Mouse (Mus musculus) forebrain, embryonic 10.5 days (tissue): ENCODE measurements around the gene Prpf31. TPM values are rescaled to one million over a fixed set of nuclear protein-coding genes. Genes with fewer than 3 reads are reported as not detected.

Experiments
- DNase-seq: peaks from one replicate; pipeline ENCODE4 v3.0.0-alpha.2; 2017; ENCODE audit warnings: low spot score; ENCODE audit errors: extremely low spot score
- H3K27ac ChIP-seq: fragments of 300-500 bp; sonication (generic); 2 replicates; pipeline ENCODE4 v1.5.1; 2016; ENCODE audit warnings: mild to moderate bottlenecking
- H3K27me3 ChIP-seq: fragments of 300-500 bp; sonication (generic); 2 replicates; pipeline ENCODE4 v1.6.1; 2016; ENCODE audit warnings: mild to moderate bottlenecking; ENCODE audit not compliant: poor library complexity, severe bottlenecking
- H3K36me3 ChIP-seq: fragments of 300-500 bp; sonication (generic); replicated peaks from 2 replicates; pipeline ENCODE4 v1.6.1; 2016; ENCODE audit warnings: mild to moderate bottlenecking, moderate library complexity
- H3K4me1 ChIP-seq: fragments of 300-500 bp; sonication (generic); 2 replicates; pipeline ENCODE4 v1.6.1; 2016
- H3K4me3 ChIP-seq: fragments of 300-500 bp; sonication (generic); 2 replicates; pipeline ENCODE4 v1.5.1; 2016; ENCODE audit warnings: mild to moderate bottlenecking, moderate library complexity
- H3K9me3 ChIP-seq: fragments of 300-500 bp; sonication (generic); 2 replicates; pipeline ENCODE4 v1.6.1; 2016; ENCODE audit warnings: mild to moderate bottlenecking, moderate library complexity
- WGBS: fragments of 180-500 bp; shearing (Covaris S2); methylation state at CpG from one replicate; pipeline ENCODE4 v1.1.7; 2016; 5-methylcytosine and 5-hydroxymethylcytosine counted together
- polyA plus RNA-seq: library from polyadenylated mRNA; unstranded; fragments of >200 nt; fragmentation: Nextera tagmentation; extraction: Ambion mirVana; gene quantifications from 2 replicates; pipeline ENCODE4 v1.2.1, GENCODE M21; 2016

Gene Prpf31
- polyA plus RNA-seq, 1 experiment from 2014 or later: 191 TPM

GRCm38 (mm10) chr7:3607391-3607790, 22.4 kb upstream of the Prpf31 start:
- no peak for DNase-seq
- H3K36me3 ChIP-seq: no peaks in the 10 kb centered on the region
- 91% methylated on average over 6 of the region's 6 CpGs for WGBS
- H3K9me3 ChIP-seq: no peaks in the 10 kb centered on the region; the same call in 1 of the 2 replicates
- H3K4me3 ChIP-seq: no peak overlapping the region
- no peaks in the 10 kb centered on the region for H3K4me1 ChIP-seq
- no peak overlapping the region for H3K27ac ChIP-seq
- no peaks in the 10 kb centered on the region for H3K27me3 ChIP-seq

- Histone ChIP-seq H3K4me1 (no peaks in the 10 kb centered on the region), H3K27ac (no peak overlapping the region)
- 89% methylated on average over 3 of the region's 3 CpGs for WGBS
Measured at GRCm38 (mm10) chr7:3608668-3609067, 21.1 kb upstream of the Prpf31 start.

GRCm38 (mm10) chr7:3609082-3609481, 20.7 kb upstream of the Prpf31 start:
- H3K27ac ChIP-seq: no peak overlapping the region
- H3K4me3 ChIP-seq: no peak overlapping the region
- no peaks in the 10 kb centered on the region for H3K4me1 ChIP-seq
- DNase-seq: no peak
- 84% methylated on average over 3 of the region's 3 CpGs for WGBS
- H3K27me3 ChIP-seq: no peaks in the 10 kb centered on the region
- H3K9me3 ChIP-seq: no peaks in the 10 kb centered on the region; the same call in 1 of the 2 replicates
- H3K36me3 ChIP-seq: no peaks in the 10 kb centered on the region

More at GRCm38 (mm10) chr7:3608668-3609067, 21.1 kb upstream of the Prpf31 start:
- no peaks in the 10 kb centered on the region; the same call in 1 of the 2 replicates for H3K9me3 ChIP-seq
- no peaks in the 10 kb centered on the region for H3K36me3 ChIP-seq
- H3K27me3 ChIP-seq: no peaks in the 10 kb centered on the region
- no peak overlapping the region for H3K4me3 ChIP-seq
- DNase-seq: no peak

GRCm38 (mm10) chr7:3610437-3610836, 19.3 kb upstream of the Prpf31 start:
- Histone ChIP-seq H3K9me3 (no peaks in the 10 kb centered on the region; the same call in 1 of the 2 replicates), H3K27me3 (no peaks in the 10 kb centered on the region), H3K36me3 (no peaks in the 10 kb centered on the region), H3K27ac (no peak overlapping the region), H3K4me3 (no peak overlapping the region), H3K4me1 (no peaks in the 10 kb centered on the region)
- DNase-seq: no peak
- 87% methylated on average over 3 of the region's 3 CpGs for WGBS

- no peaks in the 10 kb centered on the region for H3K27me3 ChIP-seq
- no peaks in the 10 kb centered on the region for H3K36me3 ChIP-seq
- DNase-seq: no peak
- H3K4me1 ChIP-seq: no peaks in the 10 kb centered on the region
- H3K9me3 ChIP-seq: no peaks in the 10 kb centered on the region; the same call in 1 of the 2 replicates
- no peak overlapping the region for H3K27ac ChIP-seq
- H3K4me3 ChIP-seq: no peak overlapping the region
- 91% methylated on average over 13 of the region's 13 CpGs for WGBS
Measured at GRCm38 (mm10) chr7:3611006-3611405, 18.8 kb upstream of the Prpf31 start.

- Histone ChIP-seq H3K9me3 (no peaks in the 10 kb centered on the region), H3K4me1 (peaks cover 8% of the 10 kb centered on the region), H3K27ac (no peak overlapping the region), H3K4me3 (no peak overlapping the region), H3K36me3 (peaks cover under 1% of the 10 kb centered on the region; the same call in 1 of the 2 replicates), H3K27me3 (no peaks in the 10 kb centered on the region)
- WGBS: 78% methylated on average over 3 of the region's 3 CpGs
- no peak for DNase-seq
Measured at GRCm38 (mm10) chr7:3614021-3614420, 15.8 kb upstream of the Prpf31 start.

- WGBS: 82% methylated on average over 4 of the region's 4 CpGs
- peak within 1 kb of the TSS; percentile 78 for H3K4me3 ChIP-seq
- DNase-seq: no peak
Measured at GRCm38 (mm10) chr7:3616057-3616388, 13.8 kb upstream of the Prpf31 start, which contains the start of gene Oscar. Oscar (minus strand) TSS chr7:3616157.

GRCm38 (mm10) chr7:3616389-3617241, 13.2 kb upstream of the Prpf31 start:
- peak overlapping the region; percentile 78 for H3K4me3 ChIP-seq

More at GRCm38 (mm10) chr7:3616057-3616388, 13.8 kb upstream of the Prpf31 start, which contains the start of gene Oscar:
- Histone ChIP-seq H3K27me3 (no peaks in the 10 kb centered on the region), H3K36me3 (peaks cover 21% of the 10 kb centered on the region), H3K4me1 (peaks cover 10% of the 10 kb centered on the region), H3K9me3 (no peaks in the 10 kb centered on the region), H3K27ac (no peak within 1 kb of the TSS)

GRCm38 (mm10) chr7:3617242-3617995, 12.4 kb upstream of the Prpf31 start, which contains the start of gene Ndufa3:
Ndufa3 (plus strand) TSS chr7:3617373.
- Histone ChIP-seq H3K27me3 (no peaks in the 10 kb centered on the region), H3K4me1 (peaks cover 10% of the 10 kb centered on the region), H3K36me3 (peaks cover 34% of the 10 kb centered on the region), H3K27ac (peak within 1 kb of the TSS; percentile 88), H3K9me3 (no peaks in the 10 kb centered on the region), H3K4me3 (peak within 1 kb of the TSS; percentile 78)
- peak; percentile 85 for DNase-seq
- WGBS: 1% methylated on average over 32 of the region's 32 CpGs

More at GRCm38 (mm10) chr7:3616389-3617241, 13.2 kb upstream of the Prpf31 start:
- Histone ChIP-seq H3K27ac (no peak overlapping the region), H3K36me3 (peaks cover 26% of the 10 kb centered on the region), H3K4me1 (peaks cover 10% of the 10 kb centered on the region), H3K9me3 (no peaks in the 10 kb centered on the region), H3K27me3 (no peaks in the 10 kb centered on the region)
- WGBS: 38% methylated on average over 6 of the region's 6 CpGs
- no peak for DNase-seq

GRCm38 (mm10) chr7:3629030-3629429, 755 bp upstream of the Prpf31 start:
- H3K27ac ChIP-seq: peak overlapping the region; percentile 88
- peaks cover 22% of the 10 kb centered on the region for H3K4me1 ChIP-seq
- H3K36me3 ChIP-seq: peaks cover 55% of the 10 kb centered on the region
- H3K4me3 ChIP-seq: peak overlapping the region; percentile 77
- H3K9me3 ChIP-seq: no peaks in the 10 kb centered on the region
- WGBS: 26% methylated on average over 4 of the region's 4 CpGs
- DNase-seq: no peak
- no peaks in the 10 kb centered on the region for H3K27me3 ChIP-seq

- Histone ChIP-seq H3K36me3 (peaks cover 55% of the 10 kb centered on the region), H3K27ac (peak overlapping the region; percentile 88), H3K9me3 (no peaks in the 10 kb centered on the region), H3K27me3 (no peaks in the 10 kb centered on the region), H3K4me3 (peak overlapping the region; percentile 77), H3K4me1 (peaks cover 22% of the 10 kb centered on the region)
- DNase-seq: no peak
- WGBS: 65% methylated on average over 3 of the region's 3 CpGs
Measured at GRCm38 (mm10) chr7:3630478-3630815, 662 bp downstream of the Prpf31 start.

GRCm38 (mm10) chr7:3643412-3643811, 13.6 kb downstream of the Prpf31 start:
- Histone ChIP-seq H3K4me1 (peaks cover 33% of the 10 kb centered on the region), H3K9me3 (no peaks in the 10 kb centered on the region), H3K4me3 (peak overlapping the region; percentile 99; the same call in 1 of the 2 replicates), H3K27ac (no peak overlapping the region), H3K36me3 (peaks cover 60% of the 10 kb centered on the region), H3K27me3 (no peaks in the 10 kb centered on the region)
- WGBS: 75% methylated on average over 5 of the region's 5 CpGs
- no peak for DNase-seq
